Mouse (Mus musculus) layer of hippocampus, adult 9-10 months (tissue): ENCODE data around the gene Ppp1ca.
A peak's percentile ranks its signal among the peaks of the same experiment; 100 is the strongest.

Experiments
- DNase-seq: peaks from one replicate; pipeline ENCODE4 v3.0.0; 2022; ENCODE audit warnings: low spot score

The Ppp1ca gene

GRCm38 (mm10) chr19:4191528-4192250 lies at the start of gene Ppp1ca:
Ppp1ca (plus strand) TSS chr19:4192065.
- peak; percentile 77 for DNase-seq

GRCm38 (mm10) chr19:4142416-4143173 lies 49.3 kb upstream of the Ppp1ca start:
- DNase-seq: no peak

- no peak for DNase-seq
These were observed 48.1 kb upstream of the Ppp1ca start, which contains the start of gene Cabp4 for GRCm38 (mm10) chr19:4143759-4144268. Cabp4 (minus strand) TSS chr19:4144033.

GRCm38 (mm10) chr19:4144550-4145498 lies 47.0 kb upstream of the Ppp1ca start:
- DNase-seq: no peak

- no peak for DNase-seq
These were observed 45.9 kb upstream of the Ppp1ca start for GRCm38 (mm10) chr19:4145936-4146335.

- DNase-seq: no peak
These were observed 45.4 kb upstream of the Ppp1ca start for GRCm38 (mm10) chr19:4146366-4147021.

GRCm38 (mm10) chr19:4147022-4147405 lies 44.9 kb upstream of the Ppp1ca start:
- DNase-seq: no peak

GRCm38 (mm10) chr19:4147782-4148490 lies 43.9 kb upstream of the Ppp1ca start:
- no peak for DNase-seq

GRCm38 (mm10) chr19:4148491-4148806 lies 43.4 kb upstream of the Ppp1ca start, which contains the start of gene Coro1b:
Coro1b (plus strand) TSS chr19:4148619.
- peak; percentile 82 for DNase-seq

- DNase-seq: no peak
These were observed 43.0 kb upstream of the Ppp1ca start for GRCm38 (mm10) chr19:4148819-4149218.

GRCm38 (mm10) chr19:4149283-4149682 lies 42.6 kb upstream of the Ppp1ca start:
- DNase-seq: no peak

- no peak for DNase-seq
These were observed 42.0 kb upstream of the Ppp1ca start for GRCm38 (mm10) chr19:4149764-4150461.

GRCm38 (mm10) chr19:4150567-4151487 lies 41.0 kb upstream of the Ppp1ca start:
- DNase-seq: no peak

- DNase-seq: no peak
These were observed 40.4 kb upstream of the Ppp1ca start for GRCm38 (mm10) chr19:4151488-4151860.

- no peak for DNase-seq
These were observed 40.0 kb upstream of the Ppp1ca start for GRCm38 (mm10) chr19:4151898-4152297.

GRCm38 (mm10) chr19:4152445-4153231 lies 39.2 kb upstream of the Ppp1ca start:
- no peak for DNase-seq

- DNase-seq: no peak
These were observed 38.6 kb upstream of the Ppp1ca start, which contains the start of gene Ptprcap for GRCm38 (mm10) chr19:4153232-4153654. Ptprcap (plus strand) TSS chr19:4153604.
